Mouse (Mus musculus) kidney, adult 11 months (tissue): ENCODE results near the gene Olfr281.
"Not testable (repeated sequence)": the region's sequence is repeated elsewhere in the genome, so short reads cannot be mapped to it uniquely, and the experiment has no call there.

Experiments used
- DNase-seq: peaks from one replicate; pipeline ENCODE4 v3.0.0; 2022

Olfr281 gene

DNA sequence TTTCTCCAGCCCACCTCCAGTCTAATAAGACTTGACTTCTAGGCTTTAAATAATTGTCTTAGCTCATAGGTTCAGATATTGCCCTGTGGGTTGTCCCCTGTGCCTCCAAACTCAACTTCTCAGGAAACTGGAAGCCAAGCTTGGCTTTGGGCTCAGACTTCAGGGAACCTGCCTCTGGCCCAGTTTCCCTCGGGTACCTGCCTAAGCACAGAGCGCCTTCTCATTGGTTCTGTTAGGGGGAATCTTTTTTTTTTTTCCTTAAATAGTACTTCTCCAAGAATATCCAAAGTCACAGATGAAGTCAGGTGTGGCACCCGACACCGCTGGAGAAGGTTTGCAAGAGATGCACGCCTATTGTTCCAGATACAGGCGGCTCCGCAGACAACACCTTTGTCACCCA lies at the start of gene Olfr281:
Olfr281 (plus strand) TSS at position 301 of the 400 bp plus-strand sequence.
- DNase-seq: no peak

DNA sequence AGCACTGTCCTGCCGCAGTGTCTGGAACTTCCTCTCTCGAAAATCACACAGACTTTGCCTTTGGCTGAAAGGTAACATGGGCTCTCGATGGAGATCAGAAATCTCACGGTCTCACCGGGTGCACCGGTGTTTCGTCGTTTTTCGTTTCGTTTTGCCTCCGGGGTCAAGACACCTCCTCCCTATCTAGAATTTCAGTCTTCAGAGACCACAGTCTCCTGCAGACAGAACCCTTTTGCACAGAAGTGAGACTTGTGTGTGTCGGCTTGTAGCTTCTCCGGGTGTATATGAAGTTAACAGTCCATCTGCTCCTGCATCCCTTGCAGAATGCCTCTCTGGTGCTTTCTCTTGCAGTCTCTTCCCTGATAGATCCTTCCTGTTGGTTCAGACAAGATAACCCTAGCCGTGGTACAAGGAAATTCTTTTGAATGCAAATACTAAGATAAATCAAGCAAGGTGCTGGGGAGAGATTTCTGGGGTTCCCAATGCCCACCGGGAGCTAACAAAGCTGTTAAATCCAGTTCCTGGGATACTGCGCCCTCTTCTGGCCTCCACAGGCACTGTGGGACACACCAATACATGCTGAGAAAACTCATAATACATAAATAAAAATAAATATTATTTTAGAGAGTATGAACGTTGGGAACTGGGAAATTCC lies 43.9 kb upstream of the Olfr281 start:
- no peak for DNase-seq

DNA sequence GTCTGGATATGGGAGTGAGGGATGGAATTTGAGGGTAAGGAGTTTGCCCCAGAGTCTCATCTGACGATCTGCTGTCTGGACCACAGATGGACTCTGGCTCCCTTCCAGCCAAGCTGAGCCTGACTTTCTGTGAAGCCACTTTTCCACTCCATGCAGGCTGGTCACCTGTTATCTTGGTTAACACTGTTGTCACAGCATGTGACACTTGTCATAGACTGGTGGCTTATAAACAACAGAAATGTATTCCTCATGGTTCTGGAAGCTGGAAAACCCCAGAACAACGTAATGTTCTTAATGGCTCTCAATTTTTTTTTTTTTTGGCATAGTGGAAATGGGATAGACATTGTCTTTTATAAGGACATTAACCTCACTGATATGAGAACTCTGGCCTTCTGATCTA lies 42.8 kb upstream of the Olfr281 start:
- DNase-seq: no peak

DNA sequence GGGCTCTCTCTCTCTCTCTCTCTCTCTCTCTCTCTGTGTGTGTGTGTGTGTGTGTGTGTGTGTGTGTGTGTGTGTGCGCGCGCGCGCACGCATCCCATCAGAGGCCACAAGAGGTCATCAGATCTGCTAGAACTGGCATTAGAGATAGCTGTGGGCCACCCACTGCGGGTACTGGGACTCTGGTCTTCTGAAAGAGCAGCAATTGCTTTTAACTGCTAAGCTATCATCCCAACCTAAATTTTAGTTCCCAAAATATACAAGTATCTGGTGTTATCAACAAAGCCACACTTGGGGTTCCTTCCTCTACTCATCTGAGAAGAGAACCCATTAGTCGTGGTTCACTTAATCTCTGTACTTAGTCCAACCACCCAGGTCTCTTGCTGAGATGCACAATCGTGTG lies 42.1 kb upstream of the Olfr281 start:
- DNase-seq: no peak

DNA sequence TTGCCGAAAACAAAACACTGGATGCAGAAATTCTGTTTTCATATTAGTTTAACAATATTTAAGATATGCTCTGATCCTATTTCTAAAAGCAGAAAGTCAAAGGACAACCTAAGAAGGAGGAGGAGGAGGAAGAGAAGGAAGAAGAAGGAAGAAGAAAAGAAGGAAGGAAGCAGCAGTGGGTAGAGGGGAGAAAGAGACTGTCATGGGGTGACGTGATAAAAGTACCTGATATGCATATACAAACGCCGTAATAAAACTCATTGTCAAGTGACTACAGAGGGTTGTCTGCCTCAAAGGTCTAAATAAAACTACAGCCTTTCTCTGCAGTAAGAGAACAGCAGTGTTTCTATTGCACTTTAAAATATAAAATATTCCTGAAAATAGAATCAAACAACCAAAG lies 36.4 kb upstream of the Olfr281 start:
- no peak for DNase-seq

DNA sequence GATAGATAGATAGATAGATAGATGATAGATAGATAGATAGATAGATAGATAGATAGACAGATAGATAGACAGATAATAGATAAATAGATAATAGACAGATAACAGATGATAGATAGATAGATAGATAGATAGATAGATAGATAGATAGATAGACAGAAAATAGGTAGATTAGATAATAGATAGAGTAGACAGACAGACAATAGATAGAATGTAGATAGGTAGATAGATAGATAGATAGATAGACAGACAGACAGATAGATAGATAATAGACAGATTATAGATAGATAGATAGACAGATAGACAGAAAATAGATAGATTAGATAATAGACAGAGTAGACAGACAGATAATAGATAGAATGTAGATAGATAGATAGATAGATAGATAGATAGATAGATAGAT lies 35.6 kb upstream of the Olfr281 start:
- DNase-seq: not testable (repeated sequence)

DNA sequence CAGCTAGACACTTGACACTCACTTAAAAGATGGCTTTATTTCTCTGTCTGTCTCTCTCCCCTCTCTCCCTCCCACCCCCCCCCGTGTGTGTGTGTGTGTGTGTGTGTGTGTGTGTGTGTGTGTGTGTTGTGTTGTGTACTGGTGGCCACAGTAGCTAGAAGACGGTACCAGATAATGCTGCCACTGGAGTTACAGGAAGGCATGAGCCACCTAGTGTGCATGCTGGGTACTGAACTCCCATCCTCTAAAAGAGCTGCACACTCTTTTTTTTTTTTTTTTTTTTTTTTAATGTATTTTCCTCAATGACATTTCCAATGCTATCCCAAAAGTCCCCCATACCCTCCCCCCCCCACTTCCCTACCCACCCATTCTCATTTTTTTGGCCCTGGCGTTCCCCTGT lies 35.1 kb upstream of the Olfr281 start:
- not testable (repeated sequence) for DNase-seq

DNA sequence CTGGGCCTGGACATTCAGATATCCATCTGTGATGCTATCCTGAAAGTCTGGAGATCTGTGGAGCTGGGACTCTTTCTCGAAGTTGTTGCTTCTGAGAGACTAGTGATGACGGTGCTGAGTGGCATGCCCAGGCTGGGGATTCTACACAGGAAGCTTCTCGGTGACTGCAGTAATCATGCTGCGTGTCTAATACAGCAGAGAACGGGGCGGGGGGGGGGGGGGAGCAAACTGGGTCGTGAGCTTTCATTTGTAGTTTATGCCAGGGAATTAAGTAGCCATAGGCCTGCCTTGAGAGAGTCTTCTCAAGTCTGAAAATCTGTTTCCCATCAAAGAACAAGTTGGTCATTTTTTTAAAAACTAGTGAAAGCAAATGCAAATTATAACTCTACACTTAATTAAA lies 34.3 kb upstream of the Olfr281 start:
- DNase-seq: no peak

DNA sequence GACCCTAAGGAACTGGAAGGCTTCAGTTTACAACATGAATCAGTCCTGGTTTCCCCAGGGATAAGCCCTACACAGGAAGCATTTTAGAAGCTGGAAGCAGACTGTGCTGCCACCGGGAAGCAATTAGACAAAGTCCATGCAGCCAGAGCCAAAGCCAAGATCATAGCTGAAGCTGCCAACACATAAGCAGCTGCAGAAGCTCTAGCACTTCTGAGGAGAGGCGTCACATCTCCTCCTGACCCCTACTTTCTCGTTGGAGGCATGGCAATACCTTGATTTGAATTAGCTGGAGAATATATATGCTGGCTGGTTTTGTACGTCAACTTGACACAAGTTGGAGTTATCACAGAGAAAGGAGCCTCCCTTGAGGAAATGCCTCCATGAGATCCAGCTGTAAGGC lies 31.5 kb upstream of the Olfr281 start:
- DNase-seq: no peak

DNA sequence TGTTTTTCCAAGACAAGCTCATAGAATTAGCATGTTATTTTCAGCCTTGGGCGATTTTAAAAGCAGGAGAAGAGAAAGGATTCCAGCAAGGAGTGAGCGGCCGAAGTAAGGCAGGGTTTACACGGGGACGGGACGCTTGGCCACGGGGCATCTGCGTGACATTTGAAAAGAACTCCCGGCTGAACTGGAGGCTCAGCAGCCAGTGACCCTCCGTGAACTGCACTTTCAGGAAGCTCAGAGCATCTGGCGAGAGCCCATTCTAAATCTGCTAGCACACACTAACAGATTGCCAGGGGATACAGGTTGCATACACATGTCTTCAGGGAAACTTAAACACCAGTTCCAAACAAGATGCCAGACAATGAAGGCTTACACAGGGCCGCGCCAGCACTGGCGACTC lies 28.1 kb upstream of the Olfr281 start:
- DNase-seq: no peak

DNA sequence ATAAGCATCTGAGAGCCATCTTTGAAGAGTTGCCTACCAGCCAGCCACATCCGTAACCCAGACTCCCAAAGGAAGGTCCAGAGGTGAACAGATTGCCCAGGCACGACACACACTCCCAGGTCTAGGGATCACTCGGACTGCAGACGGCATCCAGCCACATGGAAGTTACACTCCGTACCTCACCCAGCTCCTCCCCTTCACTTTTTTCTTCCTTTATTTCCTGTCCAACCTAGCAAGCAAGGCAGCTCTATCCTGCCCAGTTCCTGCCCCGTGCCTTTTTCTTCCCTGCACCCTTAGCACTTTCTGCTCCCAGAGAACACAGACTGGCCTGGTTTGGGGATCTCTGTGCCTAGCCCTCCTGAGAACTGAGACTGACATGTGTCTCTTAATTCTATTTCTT lies 27.6 kb upstream of the Olfr281 start:
- DNase-seq: no peak

DNA sequence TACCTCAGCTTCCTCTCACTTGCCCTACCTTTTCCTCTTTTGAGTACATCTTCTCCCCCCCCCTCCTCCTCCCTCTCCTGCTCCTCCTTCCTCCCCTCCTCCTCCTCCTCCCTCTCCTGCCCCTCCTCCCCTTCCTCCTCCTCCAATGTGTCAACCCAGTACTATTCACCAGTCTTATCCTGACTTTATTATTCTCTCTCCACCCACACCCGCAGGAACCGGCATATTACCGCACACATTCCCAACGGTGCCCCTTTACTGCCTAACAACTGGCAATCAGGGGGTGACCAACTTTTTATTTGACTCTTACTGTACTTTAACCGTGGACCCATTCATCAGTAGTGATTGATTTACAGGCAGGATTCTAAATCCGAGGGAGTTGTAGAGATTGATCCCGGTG lies 27.2 kb upstream of the Olfr281 start:
- no peak for DNase-seq

DNA sequence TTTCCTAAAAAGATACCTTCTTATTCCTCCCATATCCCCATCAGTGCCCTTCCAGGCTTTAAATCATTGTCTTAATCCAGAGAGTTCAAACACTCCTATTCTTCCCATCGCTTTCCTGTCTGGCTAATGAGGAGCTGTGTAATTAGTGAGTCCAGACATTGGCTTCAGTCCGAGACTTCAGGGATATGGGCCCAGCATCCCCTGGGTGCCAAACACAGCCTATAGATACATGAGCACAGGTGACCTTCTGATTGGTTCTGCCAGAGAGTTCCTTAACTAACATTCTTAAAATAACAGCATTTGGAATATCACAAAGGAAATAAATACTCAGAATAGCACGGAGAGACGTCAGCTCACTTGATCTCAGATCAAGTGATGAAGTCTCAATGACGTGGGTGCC lies 21.5 kb upstream of the Olfr281 start, which contains the start of gene Olfr282:
Olfr282 (plus strand) TSS at position 301 of the 400 bp plus-strand sequence.
- not testable (repeated sequence) for DNase-seq

DNA sequence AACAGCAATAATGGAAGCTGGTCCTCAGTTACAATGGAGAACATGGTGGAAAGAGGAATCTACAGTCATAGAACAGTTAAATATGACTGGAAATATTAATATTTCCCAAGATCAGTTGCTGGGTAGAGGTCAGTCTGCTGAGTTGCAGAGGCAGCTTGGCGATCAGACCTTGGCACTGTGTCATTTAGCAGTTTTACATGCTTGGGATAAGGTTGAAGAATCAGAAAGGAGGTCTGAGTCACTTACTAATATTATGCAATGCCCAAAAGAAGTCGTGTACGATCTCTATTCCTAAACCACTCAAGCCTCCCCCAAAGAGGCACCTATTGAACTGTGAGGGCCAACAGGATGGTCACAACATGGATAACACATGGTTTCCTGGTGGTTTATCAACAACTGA lies 7.8 kb upstream of the Olfr281 start:
- no peak for DNase-seq

DNA sequence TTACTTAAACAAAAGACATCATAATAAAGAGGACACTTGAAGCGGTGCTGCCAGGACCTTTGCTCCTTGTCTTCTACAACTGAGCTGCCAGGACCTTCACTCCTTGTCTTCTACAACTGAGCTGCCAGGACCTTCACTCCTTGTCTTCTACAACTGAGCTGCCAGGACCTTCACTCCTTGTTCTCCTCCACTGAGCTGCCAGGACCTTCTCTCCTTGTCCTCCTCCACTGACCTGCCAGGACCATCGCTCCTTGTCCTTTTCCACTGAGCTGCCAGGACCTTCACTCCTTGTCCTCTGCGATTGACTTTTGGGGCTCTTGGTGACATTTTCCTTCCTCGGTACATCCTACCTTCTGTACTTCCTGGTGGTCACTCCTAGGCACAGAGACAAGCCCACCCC lies 3.9 kb upstream of the Olfr281 start:
- peak; percentile 77 for DNase-seq

DNA sequence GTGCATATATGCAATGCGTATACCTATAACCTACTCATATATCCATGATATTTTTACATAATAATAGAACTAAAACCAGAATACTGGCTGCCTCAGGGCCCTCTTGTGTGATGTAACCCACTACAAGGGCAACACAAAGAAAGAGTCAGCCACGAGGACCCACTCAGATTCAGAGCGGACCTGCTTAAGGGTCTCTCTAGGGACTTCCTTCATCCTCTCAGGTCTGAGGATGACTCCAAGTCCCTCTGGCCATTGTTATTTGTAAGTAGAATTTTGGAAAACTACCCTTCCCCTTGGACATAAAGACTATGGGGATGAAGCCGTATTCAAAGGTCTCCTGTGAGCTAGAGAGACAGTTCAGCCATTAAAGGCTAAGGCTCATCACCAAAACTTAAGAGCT lies 17.2 kb downstream of the Olfr281 start, which contains the start of gene OR5BS1P:
OR5BS1P (plus strand) TSS at position 301 of the 400 bp plus-strand sequence.
- DNase-seq: no peak

DNA sequence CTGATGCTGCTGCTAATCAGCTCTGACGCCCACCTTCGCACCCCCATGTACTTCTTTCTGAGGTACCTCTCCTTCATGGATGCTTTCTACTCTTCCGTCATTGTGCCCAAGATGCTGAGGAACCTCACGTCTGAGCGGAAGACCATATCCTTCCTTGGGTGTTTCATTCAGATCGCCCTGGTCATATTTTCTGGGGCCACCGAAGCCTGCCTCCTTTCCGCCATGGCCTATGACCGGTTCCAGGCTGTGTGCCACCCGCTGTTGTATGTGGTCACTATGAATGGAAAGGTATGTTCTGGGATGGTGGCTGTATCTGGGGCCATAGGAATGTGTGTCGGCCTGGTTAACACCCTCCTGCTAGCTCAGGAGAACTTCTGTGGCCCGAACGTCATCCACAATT lies 19.2 kb downstream of the Olfr281 start:
- no peak for DNase-seq

DNA sequence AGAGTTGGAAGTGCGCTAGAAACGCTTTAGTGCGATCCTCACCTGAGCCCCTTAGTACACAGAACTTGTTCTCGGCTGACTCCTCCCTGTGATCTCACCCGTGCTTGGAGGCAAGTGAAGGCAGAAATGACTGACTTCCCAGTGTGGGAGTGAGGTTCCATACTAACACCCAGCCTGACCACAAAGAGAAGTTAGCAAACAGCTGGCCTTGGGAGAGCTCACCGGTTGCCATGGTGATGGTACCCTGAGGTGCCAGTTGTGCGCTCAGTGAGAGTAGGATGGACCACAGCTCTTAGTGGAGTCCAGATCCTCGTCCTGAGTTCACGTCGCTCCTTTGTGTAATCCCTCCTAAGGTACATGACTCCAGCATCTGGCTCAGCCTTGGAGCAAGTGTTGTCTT lies 22.6 kb downstream of the Olfr281 start:
- no peak for DNase-seq

DNA sequence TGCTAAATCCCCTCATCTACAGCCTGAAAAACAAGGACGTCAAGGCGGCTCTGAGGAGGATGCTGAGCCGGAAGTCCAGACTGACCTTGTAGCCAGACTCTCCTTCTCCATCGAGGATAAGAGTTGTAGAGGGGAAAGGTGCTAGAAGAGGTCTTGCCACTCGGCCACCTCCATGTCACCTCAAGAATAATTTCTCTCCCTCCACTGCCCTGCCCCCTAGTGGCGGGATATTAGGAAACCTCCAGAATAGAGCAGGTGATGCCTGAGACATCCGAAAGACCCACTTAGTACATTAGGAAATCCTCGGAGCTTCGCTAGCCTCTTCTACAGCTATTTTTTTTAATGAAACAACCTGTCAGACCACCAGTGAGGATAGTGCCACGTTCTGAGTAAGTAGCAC lies 23.0 kb downstream of the Olfr281 start:
- no peak for DNase-seq

DNA sequence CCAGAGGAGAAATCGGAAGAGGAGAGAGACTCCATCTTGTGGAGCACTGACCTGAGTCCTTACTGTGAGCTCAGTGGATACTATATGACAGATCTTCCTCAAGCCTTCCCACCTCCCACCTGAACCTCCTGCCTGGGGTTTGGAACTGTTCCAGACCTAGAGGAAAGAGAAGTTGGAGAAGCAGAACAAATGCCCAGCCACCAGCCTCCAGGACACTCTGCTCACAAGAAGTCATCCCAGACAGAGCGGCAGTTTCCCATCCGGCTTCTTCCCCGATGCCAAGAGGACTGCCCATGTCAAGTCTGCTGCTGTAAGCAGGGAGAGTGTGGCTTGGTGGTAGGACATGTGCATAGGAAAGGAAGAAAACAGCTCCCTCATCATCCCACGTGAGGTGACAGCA lies 23.9 kb downstream of the Olfr281 start:
- no peak for DNase-seq

DNA sequence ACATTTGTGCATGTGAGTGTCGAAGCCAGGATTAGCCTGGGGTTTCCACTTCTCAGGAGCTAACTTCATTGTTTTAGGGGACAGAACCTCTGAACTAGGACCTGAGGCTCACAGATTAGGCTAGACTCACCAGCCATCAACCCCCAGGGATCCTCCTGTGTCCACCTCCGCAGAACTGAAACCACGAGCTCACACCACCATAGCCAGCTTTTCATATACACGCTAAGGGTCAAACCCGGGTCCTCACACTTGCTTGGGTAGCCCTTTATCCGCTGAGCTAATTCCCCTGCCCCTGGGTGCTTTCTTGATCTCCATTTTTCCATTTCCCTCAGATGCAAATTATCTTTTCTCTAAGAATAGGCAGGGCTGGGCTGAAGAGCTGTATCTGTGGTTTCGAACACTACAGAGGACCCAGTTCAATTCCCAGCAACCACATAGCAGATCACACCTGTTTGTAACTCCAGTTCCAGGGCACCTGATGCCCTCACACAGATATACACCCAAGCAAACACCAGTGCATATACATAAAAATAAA lies 27.2 kb downstream of the Olfr281 start:
- DNase-seq: no peak

DNA sequence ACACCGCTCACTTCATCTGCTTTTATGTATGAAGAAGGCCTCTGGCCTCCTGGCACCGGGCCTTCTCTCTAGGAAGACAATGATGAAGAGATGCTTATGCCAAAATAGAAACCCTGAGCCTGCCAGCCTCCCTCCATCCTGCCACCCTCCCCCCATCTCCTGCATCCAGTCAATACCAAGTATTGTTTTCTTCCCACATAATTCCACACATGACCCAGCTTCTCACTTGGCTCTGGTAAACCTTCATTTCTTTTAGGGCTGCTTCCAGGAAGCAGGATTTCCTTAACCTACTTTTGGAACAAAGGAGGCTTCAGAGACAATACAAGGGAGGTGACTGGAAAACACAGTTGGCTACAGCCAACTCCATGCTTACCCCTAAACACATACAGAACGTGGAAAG lies 30.3 kb downstream of the Olfr281 start, which contains the start of gene Lalba:
Lalba (minus strand) TSS at position 21 of the 400 bp plus-strand sequence.
- no peak for DNase-seq

DNA sequence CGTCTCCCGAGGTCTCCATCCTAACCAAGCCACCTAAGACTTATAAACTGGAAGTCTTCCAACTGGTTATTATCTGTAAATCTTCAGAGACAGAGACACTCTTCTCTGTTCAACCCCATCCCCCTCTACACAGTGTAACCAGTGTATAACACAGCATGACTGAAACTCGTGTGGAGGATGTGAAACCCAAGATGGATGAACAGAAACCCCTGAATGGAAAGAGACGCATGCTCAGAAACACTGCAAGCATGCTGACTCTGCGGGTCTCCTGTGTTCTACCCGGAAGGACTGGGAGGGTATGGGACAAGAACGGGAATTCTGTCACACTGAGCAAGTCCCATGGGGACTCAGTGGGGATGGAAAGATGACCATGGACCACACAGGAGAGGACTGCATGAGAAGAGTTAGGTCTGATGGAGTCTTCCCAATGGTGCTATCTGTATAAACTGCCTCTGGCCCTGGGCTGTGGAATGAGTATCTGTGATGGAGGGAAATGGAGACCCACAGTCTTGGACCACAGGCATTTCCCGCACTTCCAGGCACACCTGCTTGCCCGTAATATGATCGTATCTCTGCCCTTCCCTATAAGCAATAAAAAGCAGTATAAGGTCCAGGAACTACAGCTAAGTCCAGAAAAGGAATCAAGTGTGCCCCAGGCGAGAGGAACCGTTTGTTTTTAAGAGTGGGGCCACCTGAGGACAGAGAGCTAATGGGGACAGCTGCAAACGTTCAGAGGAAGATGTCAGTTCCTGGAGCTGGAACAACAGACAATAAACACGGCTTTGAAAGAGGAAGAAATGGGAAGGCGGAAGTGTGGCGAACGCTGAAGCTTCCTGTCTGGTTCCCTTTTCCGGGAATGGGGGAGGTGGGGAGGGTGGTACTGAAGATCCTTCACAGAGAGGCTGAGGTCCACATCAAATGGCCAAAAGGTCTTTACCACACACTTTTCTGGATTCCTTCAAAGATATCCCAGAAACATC lies 31.8 kb downstream of the Olfr281 start:
- peak; percentile 21 for DNase-seq
